Mouse (Mus musculus) neutrophil, adult 5-6 weeks (primary cell): Measurements from ENCODE around the gene Fam229a. TPM values are rescaled to one million over a fixed set of nuclear protein-coding genes. Genes with fewer than 3 reads are reported as not detected.
A peak's percentile ranks its signal among the peaks of the same experiment; 100 is the strongest.
"Not testable (repeated sequence)": the region's sequence is repeated elsewhere in the genome, so short reads cannot be mapped to it uniquely, and the experiment has no call there.

Experiments
- ATAC-seq: fragments of 151-379, 151-347 bp; 2 replicates; pipeline ENCODE4 v1.8.0; 2017; ENCODE audit warnings: mild to moderate bottlenecking, moderate TSS enrichment; ENCODE audit not compliant: insufficient number of reproducible peaks, poor library complexity, low FRiP score, severe bottlenecking; ENCODE audit errors: extremely low read depth
- total RNA-seq: library from RNA; stranded (forward); fragments of 200-1000 nt; gene quantifications from 2 replicates; pipeline ENCODE4 v1.2.3, GENCODE M21; 2017

Gene Fam229a
- total RNA-seq, 1 experiment from 2014 or later = not detected

DNA sequence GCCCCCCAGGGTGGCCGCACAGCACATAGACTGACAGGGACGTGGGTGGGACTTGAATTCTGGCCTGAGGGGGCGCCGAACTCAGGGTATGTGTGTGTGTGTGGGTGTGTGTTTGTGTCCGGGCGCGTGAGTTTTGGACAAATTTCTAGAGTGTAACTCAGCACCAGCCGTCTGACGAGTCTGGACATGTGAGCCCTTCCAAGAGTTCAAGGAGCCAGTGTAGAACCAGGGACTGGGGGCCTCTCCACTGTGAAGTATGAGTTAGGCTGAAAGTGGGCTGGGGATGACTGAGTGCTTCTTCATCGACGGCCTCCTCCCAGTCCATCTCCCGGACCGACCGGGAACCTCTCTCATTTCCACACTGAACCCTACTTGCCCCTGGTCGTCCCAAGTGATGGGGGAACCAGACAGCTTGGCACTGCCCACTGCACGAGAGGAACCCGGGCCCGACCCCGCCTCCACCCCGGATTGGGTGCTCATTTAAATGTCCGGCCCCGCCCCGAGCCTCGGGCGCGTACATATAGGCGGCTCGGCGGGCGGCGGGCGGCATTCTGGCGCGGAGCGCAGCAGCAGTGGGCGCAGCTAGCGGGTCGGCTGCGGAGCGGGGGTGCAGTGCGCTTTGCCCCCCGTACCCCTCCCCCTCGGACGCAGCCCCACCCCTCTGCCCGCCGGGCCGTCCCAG is 22.2 kb downstream of the Fam229a start, which contains the start of gene Marcksl1:
Gene Marcksl1 (plus strand): TSS at position 496 of the 682 bp plus-strand sequence.
- peak; percentile 76 for ATAC-seq

DNA sequence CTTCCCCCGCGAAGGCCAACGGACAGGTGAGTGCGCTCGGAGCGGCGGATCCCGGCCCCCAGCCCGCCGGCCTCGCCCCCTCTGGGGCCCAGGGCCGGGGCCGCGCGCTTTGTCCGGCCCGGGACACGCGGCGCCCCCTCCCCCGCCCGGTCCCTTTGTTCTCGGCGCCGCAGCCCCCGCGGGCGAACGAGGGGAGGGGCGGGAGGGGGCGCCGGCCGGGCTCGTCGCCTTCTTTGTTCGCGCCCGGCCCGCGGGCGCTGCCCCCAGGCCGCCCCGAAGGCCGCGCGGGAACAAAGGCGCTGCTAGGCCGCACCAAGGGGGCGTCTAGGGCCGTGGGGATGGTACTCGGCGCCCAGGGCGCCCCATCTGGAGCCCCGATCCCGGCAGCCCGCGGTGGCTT is 22.9 kb downstream of the Fam229a start:
- no peak for ATAC-seq

DNA sequence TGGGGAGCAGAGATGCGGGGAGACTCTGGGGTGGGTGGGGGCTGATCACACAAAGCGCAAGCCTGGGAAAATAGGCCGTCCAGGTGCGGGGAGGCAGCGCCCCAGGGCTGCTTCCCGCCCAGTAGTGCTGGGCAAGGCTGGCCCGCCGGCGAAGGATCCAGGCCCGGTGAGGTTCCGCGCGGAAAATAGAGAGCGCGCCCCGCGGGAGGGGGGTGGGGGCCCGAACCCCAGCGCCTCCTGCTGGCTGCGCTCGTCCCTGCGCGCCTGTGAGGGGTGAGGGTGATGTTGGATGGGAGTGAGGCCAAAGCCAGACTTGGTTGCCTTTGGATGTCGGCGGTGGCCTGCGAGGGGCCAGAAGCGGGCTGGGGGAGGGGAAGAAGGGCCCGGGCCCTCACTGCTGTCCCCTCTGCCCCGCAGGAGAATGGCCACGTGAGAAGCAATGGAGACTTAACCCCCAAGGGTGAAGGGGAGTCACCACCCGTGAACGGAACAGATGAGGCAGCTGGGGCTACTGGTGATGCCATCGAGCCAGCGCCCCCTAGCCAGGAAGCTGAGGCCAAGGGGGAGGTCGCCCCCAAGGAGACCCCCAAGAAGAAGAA is 23.4 kb downstream of the Fam229a start:
- ATAC-seq = peak; percentile 50

DNA sequence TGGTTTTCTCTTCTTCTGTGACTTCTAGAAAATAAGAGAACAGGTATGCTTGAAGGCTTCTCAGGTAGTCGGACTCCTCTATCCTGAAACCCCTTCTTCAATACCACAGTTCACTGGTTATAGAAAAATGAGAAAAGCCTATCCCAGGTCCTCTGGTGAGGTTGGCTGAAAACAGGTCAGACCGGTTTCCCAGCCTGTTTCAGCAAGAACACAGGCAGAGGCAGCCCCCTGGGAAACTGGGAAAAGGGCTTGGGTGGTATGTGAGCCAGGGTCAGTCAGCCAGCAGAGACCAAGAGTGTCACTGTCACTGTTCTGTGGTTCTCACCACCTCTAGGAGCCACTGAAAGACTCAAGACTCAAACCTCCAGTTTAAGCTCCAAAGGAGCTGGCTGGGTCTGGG is 25.9 kb downstream of the Fam229a start:
- ATAC-seq = no peak

DNA sequence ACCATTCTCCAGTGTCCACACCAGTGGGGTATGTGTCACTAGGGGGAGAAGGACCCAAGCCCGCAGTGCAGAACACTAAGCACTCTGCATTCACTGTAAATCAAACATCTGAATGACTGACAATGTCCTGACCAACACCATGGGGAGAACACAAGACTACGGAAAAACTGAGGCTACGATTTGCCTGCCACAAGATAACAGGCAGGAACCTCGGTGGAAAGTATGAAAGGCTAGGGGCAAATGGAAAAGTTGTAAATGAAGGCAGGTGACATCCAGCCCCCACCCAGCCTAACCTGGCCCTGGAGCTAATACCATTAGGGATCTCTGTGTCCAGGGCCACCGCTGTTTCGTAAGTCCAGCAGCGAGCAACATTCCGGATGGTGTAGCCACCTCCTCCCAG is 27.5 kb downstream of the Fam229a start:
- no peak for ATAC-seq

DNA sequence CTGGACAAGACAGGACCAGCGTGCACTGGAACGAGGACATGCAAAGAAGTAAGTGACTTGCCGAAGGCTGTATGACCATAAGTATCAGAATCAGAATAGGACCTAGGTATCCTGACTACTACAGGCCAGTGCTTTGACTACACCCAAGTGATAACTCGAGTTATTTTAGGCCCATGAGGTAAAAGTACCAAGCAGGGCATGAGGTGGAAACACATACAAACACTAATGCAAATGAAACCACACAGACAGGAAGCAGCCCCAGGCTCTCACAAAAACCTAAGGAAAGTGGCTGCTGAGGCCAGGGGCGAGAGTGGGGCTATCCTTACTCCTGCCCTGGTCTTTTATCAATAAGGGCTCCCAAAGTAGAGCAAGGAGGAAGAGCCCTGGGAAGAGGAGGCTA is 34.3 kb downstream of the Fam229a start:
- ATAC-seq = peak; percentile 88

DNA sequence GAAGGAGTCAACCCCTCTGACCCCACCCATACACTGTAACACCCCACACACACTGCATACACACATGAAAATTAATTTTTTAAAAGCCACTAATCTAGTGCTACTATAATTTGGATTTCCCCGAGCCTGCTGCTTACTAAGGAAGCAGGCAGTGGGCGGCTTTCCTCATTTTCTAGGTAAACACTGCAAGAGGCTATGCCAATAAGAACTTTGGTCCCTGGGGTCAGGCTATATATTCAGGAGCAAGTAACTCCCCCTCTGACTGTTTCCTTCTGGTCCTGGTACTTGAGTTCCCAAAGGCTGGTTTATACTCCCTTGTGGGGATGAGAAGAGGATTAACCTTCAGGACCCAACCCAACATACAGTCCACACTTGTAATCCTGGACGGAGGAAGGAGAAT is 34.9 kb downstream of the Fam229a start:
- no peak for ATAC-seq

DNA sequence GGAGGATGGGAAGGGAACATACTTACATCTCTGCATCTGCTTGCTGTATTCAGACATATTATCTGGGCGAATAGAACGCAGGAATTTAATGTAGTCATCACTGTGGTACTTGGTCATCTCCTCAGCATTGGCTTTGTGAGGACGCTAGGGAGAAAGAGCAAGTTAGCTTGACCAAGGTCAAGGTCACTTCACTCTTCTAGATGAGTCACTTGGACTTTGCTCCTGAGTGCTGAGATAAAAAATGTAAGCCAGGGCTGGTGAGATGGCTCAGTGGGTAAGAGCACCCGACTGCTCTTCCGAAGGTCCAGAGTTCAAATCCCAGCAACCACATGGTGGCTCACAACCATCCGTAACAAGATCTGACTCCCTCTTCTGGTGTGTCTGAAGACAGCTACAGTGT is 37.9 kb downstream of the Fam229a start:
- not testable (repeated sequence) for ATAC-seq

DNA sequence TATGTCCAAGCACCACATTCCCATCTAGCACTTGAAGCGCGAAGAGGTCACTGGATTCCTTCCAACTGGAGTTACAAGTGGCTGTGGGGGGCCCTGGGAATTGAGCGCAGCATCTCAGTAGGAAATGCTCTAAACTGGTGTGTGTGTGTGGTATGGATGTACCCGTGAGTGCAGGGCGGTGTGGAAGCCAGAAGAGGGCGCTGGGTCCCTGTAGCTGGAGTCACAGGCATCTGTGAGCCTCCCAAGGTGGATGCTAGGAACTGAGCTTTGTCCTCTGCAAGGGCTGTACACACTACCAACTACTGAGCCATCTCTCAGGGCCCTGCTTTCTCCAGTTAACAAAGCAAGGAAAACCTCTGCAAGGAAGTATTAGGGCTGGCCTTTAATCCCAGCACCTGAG is 49.0 kb downstream of the Fam229a start:
- ATAC-seq = peak; percentile 18; the same call in 1 of the 2 replicates

Other genes with a start within 250 kb of the Fam229a start
- gene C77080, start 229.8 kb upstream of the Fam229a start, total RNA-seq = 2.0 TPM in 1 of 2 replicates, not detected in the other
- 0.12 TPM in 1 of 2 replicates, not detected in the other for gene Sync, start 203.6 kb upstream of the Fam229a start, total RNA-seq
- gene Rbbp4, start 155.8 kb upstream of the Fam229a start, total RNA-seq = 61.8 and 63.2 TPM in 2 replicates
- gene Zbtb8os, start 155.5 kb upstream of the Fam229a start, total RNA-seq = 52.5 and 55.0 TPM in 2 replicates
- 2.3 and 3.3 TPM in 2 replicates for gene Zbtb8a, start 113.1 kb upstream of the Fam229a start, total RNA-seq
- gene Zbtb8b, start 50.3 kb upstream of the Fam229a start, total RNA-seq = not detected in 2 replicates
- 94.7 and 122 TPM in 2 replicates for gene Bsdc1, start 29.6 kb upstream of the Fam229a start, total RNA-seq
- not detected in 2 replicates for gene Tssk3, start 168 bp upstream of the Fam229a start, total RNA-seq
- 97.5 and 100 TPM in 2 replicates for gene Marcksl1, start 22.4 kb downstream of the Fam229a start, total RNA-seq
- 81.6 and 87.7 TPM in 2 replicates for gene Hdac1, start 51.5 kb downstream of the Fam229a start, total RNA-seq
- 54.2 and 70.1 TPM in 2 replicates for gene Lck, start 82.5 kb downstream of the Fam229a start, total RNA-seq
- 0.98 TPM in 1 of 2 replicates, not detected in the other for gene Fam167b, start 87.4 kb downstream of the Fam229a start, total RNA-seq
- 72.7 and 74.6 TPM in 2 replicates for gene Eif3i, start 109.5 kb downstream of the Fam229a start, total RNA-seq
- 164 TPM in 2 replicates for gene Tmem234, start 109.5 kb downstream of the Fam229a start, total RNA-seq
- gene Dcdc2b, start 123.1 kb downstream of the Fam229a start, total RNA-seq = 0.49 and 3.8 TPM in 2 replicates
- 25.7 and 27.5 TPM in 2 replicates for gene Iqcc, start 127.9 kb downstream of the Fam229a start, total RNA-seq
- 42.6 and 53.2 TPM in 2 replicates for gene Ccdc28b, start 132.8 kb downstream of the Fam229a start, total RNA-seq
- gene Txlna, start 149.9 kb downstream of the Fam229a start, total RNA-seq = 39.2 and 41.5 TPM in 2 replicates
- gene Kpna6, start 181.6 kb downstream of the Fam229a start, total RNA-seq = 23.9 and 27.9 TPM in 2 replicates
- 4.4 and 5.0 TPM in 2 replicates for gene Tmem39b, start 205.6 kb downstream of the Fam229a start, total RNA-seq